Mouse (Mus musculus): ENCODE measurements around the gene Gm10153. TPM values are rescaled to one million over a fixed set of nuclear protein-coding genes. Genes with fewer than 3 reads are reported as not detected.
"Not testable (repeated sequence)": the region's sequence is repeated elsewhere in the genome, so short reads cannot be mapped to it uniquely, and the experiment has no call there.

The Gm10153 gene
- polyA plus RNA-seq, 1 experiment from 2014 or later, result not detected

DNA sequence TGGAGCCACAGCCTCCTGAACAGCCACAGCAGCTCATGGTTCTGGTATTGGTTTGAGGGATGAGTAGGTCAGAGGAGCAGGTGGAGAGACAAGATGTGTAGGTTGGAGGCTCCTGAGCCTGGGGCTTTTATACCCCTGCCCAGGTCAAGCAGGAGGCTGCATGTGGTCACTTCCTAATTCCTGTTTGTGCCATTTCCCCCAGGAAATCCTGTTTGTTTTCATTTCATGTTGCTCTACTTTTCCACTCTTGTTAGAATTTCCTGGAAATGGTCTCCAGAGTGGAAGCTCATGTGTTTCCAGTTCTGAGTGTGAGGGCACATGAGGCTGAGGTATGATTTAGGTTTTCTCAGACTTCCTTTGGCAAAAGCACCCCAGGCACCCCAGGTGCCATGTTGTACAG lies 14.3 kb downstream of the Gm10153 start, which contains the start of gene Krtap5-2:
Krtap5-2 (minus strand) TSS at position 101 of the 400 bp plus-strand sequence.
- not testable (repeated sequence) for H3K9ac ChIP-seq (replicated peaks); ATAC-seq; H3K4me1 ChIP-seq (replicated peaks); H3K4me3 ChIP-seq (replicated peaks); H3K4me2 ChIP-seq (replicated peaks); H3K9me3 ChIP-seq; H3K36me3 ChIP-seq; H3K27ac ChIP-seq; H3K27me3 ChIP-seq

DNA sequence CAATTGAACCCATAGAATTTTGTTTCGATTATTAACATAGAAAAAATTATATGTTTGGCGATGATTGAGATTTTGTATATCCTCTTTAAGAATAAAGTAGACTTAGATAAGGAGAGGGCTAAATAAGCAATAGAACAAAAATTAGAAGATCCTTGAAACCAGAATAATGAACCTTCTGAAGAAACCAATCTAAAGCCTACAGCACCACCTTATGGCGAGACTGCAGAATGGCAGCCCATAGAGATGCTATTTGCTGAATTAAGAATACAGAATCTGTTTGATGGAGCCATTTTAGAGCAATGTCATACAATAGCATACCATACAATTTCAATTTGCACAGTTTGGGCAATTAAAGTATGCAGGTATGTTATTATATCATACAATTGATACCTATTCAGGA lies 20.4 kb downstream of the Gm10153 start:
- H3K4me3 ChIP-seq (replicated peaks), result no peak overlapping the region
- H3K9ac ChIP-seq (replicated peaks), result no peak overlapping the region
- no peaks in the 10 kb centered on the region for H3K27me3 ChIP-seq
- no peaks in the 10 kb centered on the region for H3K36me3 ChIP-seq
- ATAC-seq, result no peak
- WGBS, result 48% methylated on average over 3 of the region's 3 CpGs
- no peak overlapping the region for H3K4me2 ChIP-seq (replicated peaks)
- H3K9me3 ChIP-seq, result no peaks in the 10 kb centered on the region
- H3K27ac ChIP-seq, result no peak overlapping the region
- no peaks in the 10 kb centered on the region for H3K4me1 ChIP-seq (replicated peaks)

GRCm38 (mm10) chr7:142165639-142166038 lies 24.6 kb downstream of the Gm10153 start, which contains the start of gene Gm4553:
TSS of gene Gm4553 (minus strand) at chr7:142165739.
- not testable (repeated sequence) for H3K9ac ChIP-seq (replicated peaks); H3K27ac ChIP-seq; ATAC-seq; H3K36me3 ChIP-seq; H3K4me1 ChIP-seq (replicated peaks); H3K27me3 ChIP-seq; H3K4me3 ChIP-seq (replicated peaks); H3K9me3 ChIP-seq; H3K4me2 ChIP-seq (replicated peaks)

DNA sequence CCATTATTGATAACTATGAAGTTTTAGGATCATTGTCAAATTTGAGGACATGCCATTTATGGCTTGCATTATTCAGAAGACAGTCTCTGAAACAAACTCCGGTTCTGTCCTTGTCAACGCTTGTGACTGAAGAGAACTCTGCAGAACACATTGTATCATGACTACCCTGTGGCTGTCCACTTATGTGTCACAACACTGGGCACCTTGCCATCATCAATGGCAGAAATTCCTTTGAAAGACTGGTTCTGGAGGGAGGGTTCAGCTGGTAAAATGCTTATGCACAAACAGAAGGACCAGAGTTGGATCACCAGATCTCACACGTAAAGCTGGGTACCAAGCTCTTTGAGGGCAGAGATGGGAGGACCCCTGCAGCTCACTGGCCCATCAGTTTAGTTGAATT lies 30.8 kb downstream of the Gm10153 start:
- Histone ChIP-seq H3K27me3 (no peaks in the 10 kb centered on the region), H3K4me1 (replicated peaks) (no peaks in the 10 kb centered on the region), H3K9me3 (no peaks in the 10 kb centered on the region), H3K4me2 (replicated peaks) (no peak overlapping the region), H3K4me3 (replicated peaks) (no peak overlapping the region), H3K9ac (replicated peaks) (no peak overlapping the region), H3K36me3 (no peaks in the 10 kb centered on the region), H3K27ac (no peak overlapping the region)
- 95% methylated on average over 3 of the region's 3 CpGs for WGBS
- no peak for ATAC-seq

DNA sequence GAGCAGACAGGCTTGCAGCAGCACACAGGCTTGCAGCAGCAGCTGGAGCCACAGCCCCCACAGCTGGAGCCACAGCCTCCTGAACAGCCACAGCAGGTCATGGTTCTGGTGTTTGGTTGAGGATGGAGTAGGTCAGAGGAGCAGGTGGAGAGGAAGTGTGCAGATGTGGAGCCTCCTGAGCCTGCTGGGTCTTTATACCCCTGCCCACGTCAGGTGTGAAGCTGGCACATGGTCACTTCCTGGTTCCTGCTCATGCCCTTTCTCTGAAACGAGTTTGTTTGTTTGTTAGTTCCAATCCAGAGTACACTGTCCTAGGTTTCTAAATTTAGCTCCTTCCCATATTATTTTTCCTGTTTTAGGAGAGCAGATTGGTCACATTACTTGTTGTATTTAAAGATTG lies 33.2 kb downstream of the Gm10153 start, which contains the start of gene Gm29735:
Gm29735 (minus strand) TSS at position 101 of the 400 bp plus-strand sequence.
- WGBS, result 59% methylated on average over 2 of the region's 2 CpGs
- H3K36me3 ChIP-seq; H3K4me1 ChIP-seq (replicated peaks); ATAC-seq; H3K27me3 ChIP-seq; H3K4me3 ChIP-seq (replicated peaks); H3K9me3 ChIP-seq; H3K4me2 ChIP-seq (replicated peaks); H3K27ac ChIP-seq; H3K9ac ChIP-seq (replicated peaks): not testable (repeated sequence)

GRCm38 (mm10) chr7:142155308-142155707 lies 34.9 kb downstream of the Gm10153 start:
- H3K4me1 ChIP-seq (replicated peaks), result no peaks in the 10 kb centered on the region
- H3K4me3 ChIP-seq (replicated peaks), result no peak overlapping the region
- H3K9me3 ChIP-seq, result no peaks in the 10 kb centered on the region
- 78% methylated on average over 1 of the region's 1 CpGs for WGBS
- H3K27me3 ChIP-seq, result no peaks in the 10 kb centered on the region
- H3K27ac ChIP-seq, result no peak overlapping the region
- no peak for ATAC-seq
- H3K9ac ChIP-seq (replicated peaks), result no peak overlapping the region
- no peak overlapping the region for H3K4me2 ChIP-seq (replicated peaks)
- no peaks in the 10 kb centered on the region for H3K36me3 ChIP-seq

DNA sequence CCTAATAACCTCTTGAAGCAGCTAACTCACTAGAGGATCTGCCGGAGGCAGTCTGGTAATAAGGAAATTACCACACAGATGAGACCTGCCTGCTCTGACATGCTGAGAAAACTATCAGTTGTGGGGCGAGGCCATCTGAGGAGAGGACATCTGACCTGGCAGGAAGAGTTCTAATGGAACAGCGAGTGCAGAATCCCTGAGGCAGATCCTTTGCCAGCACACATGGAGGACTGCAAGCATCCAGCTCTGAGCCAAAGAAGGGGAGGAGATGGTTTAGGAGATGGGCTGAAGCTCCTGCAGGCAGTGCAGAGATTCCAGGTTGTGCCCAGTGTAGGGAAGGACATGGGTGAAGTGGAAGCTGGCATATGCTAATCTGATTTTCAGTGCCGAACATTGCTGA lies 38.0 kb downstream of the Gm10153 start:
- ATAC-seq, result no peak
- Histone ChIP-seq H3K4me1 (replicated peaks) (no peaks in the 10 kb centered on the region), H3K9ac (replicated peaks) (no peak overlapping the region), H3K36me3 (no peaks in the 10 kb centered on the region), H3K4me3 (replicated peaks) (no peak overlapping the region), H3K9me3 (no peaks in the 10 kb centered on the region), H3K27ac (no peak overlapping the region), H3K4me2 (replicated peaks) (no peak overlapping the region), H3K27me3 (no peaks in the 10 kb centered on the region)
- 84% methylated on average over 4 of the region's 4 CpGs for WGBS

- H3K9ac ChIP-seq (replicated peaks), result no peak overlapping the region
- no peak overlapping the region for H3K4me2 ChIP-seq (replicated peaks)
- no peaks in the 10 kb centered on the region for H3K4me1 ChIP-seq (replicated peaks)
- no peaks in the 10 kb centered on the region for H3K9me3 ChIP-seq
- H3K27me3 ChIP-seq, result no peaks in the 10 kb centered on the region; the same call in 1 of the 2 replicates
- no peaks in the 10 kb centered on the region for H3K36me3 ChIP-seq
- H3K4me3 ChIP-seq (replicated peaks), result no peak overlapping the region
- ATAC-seq, result no peak
- H3K27ac ChIP-seq, result no peak overlapping the region
Observed at GRCm38 (mm10) chr7:142148633-142149032, 41.6 kb downstream of the Gm10153 start.

DNA sequence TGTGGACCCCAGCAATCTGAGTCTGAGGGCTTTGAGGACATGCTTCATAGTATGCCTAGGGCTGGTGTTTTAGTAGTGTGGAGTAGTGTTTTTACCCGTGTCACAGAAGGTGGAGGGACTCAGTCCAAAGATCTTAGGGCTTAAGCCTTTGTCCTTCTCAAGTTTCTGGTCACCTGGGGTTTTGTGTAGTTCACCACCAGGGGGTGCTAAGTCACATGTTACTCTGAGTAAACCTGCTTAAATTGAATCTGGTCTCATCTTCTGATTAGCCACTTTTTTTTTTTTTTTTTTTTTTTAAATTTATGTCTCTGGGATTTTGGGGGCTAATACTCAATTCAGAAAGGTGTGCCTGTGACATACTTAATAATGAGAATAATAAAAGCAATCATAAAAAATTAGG lies 44.2 kb downstream of the Gm10153 start:
- no peak overlapping the region for H3K9ac ChIP-seq (replicated peaks)
- H3K9me3 ChIP-seq, result no peaks in the 10 kb centered on the region
- ATAC-seq, result no peak
- H3K4me2 ChIP-seq (replicated peaks), result no peak overlapping the region
- WGBS, result 0% methylated on average over 1 of the region's 1 CpGs
- H3K27me3 ChIP-seq, result no peaks in the 10 kb centered on the region; the same call in 1 of the 2 replicates
- no peak overlapping the region for H3K4me3 ChIP-seq (replicated peaks)
- H3K27ac ChIP-seq, result no peak overlapping the region
- H3K36me3 ChIP-seq, result no peaks in the 10 kb centered on the region
- no peaks in the 10 kb centered on the region for H3K4me1 ChIP-seq (replicated peaks)

DNA sequence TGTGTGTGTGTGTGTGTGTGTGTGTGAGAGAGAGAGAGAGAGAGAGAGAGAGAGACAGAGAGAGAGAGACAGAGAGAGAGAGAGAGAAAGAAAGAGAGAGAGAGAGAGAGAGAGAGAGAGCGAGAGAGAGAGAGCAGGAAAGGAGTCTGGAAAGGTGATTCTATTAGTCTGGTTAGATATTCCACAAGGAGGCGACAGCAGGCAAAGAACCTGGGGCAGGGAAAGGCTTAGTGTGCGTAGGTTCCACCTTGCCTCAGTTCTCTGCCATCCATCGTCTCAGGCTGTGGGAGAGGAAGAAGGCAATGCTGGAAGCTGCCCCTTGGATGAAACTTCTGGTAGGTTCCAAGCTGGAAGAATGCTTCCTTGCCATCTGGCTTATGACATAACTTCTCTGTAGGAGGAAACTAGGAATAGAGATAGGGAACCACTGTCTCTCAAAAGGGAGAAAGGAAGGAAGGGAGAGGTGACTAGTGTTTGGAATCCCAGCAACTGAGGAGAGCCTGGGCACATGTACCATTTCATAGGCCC lies 44.7 kb downstream of the Gm10153 start:
- Histone ChIP-seq H3K4me3 (replicated peaks) (no peak overlapping the region), H3K36me3 (no peaks in the 10 kb centered on the region), H3K9me3 (no peaks in the 10 kb centered on the region), H3K4me2 (replicated peaks) (no peak overlapping the region), H3K27ac (no peak overlapping the region), H3K9ac (replicated peaks) (no peak overlapping the region), H3K27me3 (no peaks in the 10 kb centered on the region; the same call in 1 of the 2 replicates), H3K4me1 (replicated peaks) (no peaks in the 10 kb centered on the region)
- no peak for ATAC-seq
- 37% methylated on average over 4 of the region's 4 CpGs for WGBS

GRCm38 (mm10) chr7:142144507-142144906 lies 45.7 kb downstream of the Gm10153 start, which contains the start of gene Gm45337:
TSS of gene Gm45337 (minus strand) at chr7:142144607.
- no peaks in the 10 kb centered on the region for H3K4me1 ChIP-seq (replicated peaks)
- no peaks in the 10 kb centered on the region for H3K36me3 ChIP-seq
- no peak within 1 kb of the TSS for H3K4me3 ChIP-seq (replicated peaks)
- H3K9me3 ChIP-seq, result no peaks in the 10 kb centered on the region
- H3K27ac ChIP-seq, result no peak within 1 kb of the TSS
- H3K4me2 ChIP-seq (replicated peaks), result no peak within 1 kb of the TSS
- no peak for ATAC-seq
- H3K27me3 ChIP-seq, result no peaks in the 10 kb centered on the region; the same call in 1 of the 2 replicates
- 81% methylated on average over 1 of the region's 1 CpGs for WGBS
- no peak within 1 kb of the TSS for H3K9ac ChIP-seq (replicated peaks)

GRCm38 (mm10) chr7:142143506-142144010 lies 46.6 kb downstream of the Gm10153 start:
- not testable (repeated sequence) for H3K4me1 ChIP-seq (replicated peaks); H3K9ac ChIP-seq (replicated peaks); H3K9me3 ChIP-seq; H3K36me3 ChIP-seq; ATAC-seq; H3K27me3 ChIP-seq; H3K27ac ChIP-seq; H3K4me3 ChIP-seq (replicated peaks); H3K4me2 ChIP-seq (replicated peaks)
- 71% methylated on average over 1 of the region's 1 CpGs for WGBS

DNA sequence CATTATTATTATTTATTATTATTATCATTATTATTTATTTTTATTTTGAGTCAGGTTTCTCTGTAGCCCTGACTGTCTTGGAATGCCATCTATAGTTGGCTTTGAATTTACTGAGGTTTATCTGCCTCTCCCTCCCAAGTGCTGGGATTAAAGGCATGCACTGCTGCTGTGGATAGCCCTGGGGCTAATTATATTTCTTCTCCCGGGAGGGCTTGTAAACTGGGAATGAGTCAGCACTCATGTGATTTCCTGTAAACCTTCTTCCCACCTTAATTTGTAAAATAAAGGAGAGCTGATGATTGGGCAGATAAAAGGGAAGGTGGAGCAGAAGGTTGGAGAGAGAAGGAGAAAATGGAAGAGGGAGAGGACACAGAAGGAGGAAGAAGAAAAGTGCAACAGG lies 49.5 kb downstream of the Gm10153 start:
- no peak for ATAC-seq

More for the DNA sequence above, 49.5 kb downstream of the Gm10153 start:
- H3K4me2 ChIP-seq (replicated peaks), result no peak overlapping the region
- no peaks in the 10 kb centered on the region for H3K9me3 ChIP-seq
- no peak overlapping the region for H3K9ac ChIP-seq (replicated peaks)
- WGBS, result 65% methylated on average over 1 of the region's 1 CpGs
- no peaks in the 10 kb centered on the region for H3K4me1 ChIP-seq (replicated peaks)
- H3K27me3 ChIP-seq, result no peaks in the 10 kb centered on the region; the same call in 1 of the 2 replicates
- H3K27ac ChIP-seq, result no peak overlapping the region
- no peaks in the 10 kb centered on the region for H3K36me3 ChIP-seq
- no peak overlapping the region for H3K4me3 ChIP-seq (replicated peaks)

Data from midbrain, embryonic 13.5 days (tissue).